Mouse (Mus musculus): ENCODE data around the gene Dus2.

GRCm38 (mm10) chr8:105996359-105996758 lies 5.2 kb downstream of the Dus2 start:
- TF ChIP-seq POLR2A (IDR thresholded peaks at IDR 0.05; ENCODE audit: insufficient read length, low read depth), result no peak
- no peak for TF ChIP-seq E2F4 (IDR thresholded peaks at IDR 0.05; ENCODE audit: insufficient read depth)
- no peak for TF ChIP-seq TCF12 (IDR thresholded peaks at IDR 0.05; ENCODE audit: insufficient read depth, poor library complexity, severe bottlenecking)
- no peak for TF ChIP-seq CEBPB (IDR thresholded peaks at IDR 0.05; ENCODE audit: insufficient read depth, poor library complexity, severe bottlenecking)
- TF ChIP-seq POLR2AphosphoS2 (IDR thresholded peaks at IDR 0.05; ENCODE audit: insufficient read length, low read depth), result no peak
- no peak for TF ChIP-seq USF1 (IDR thresholded peaks at IDR 0.05; ENCODE audit: low read depth)
- no peak for TF ChIP-seq SRF (IDR thresholded peaks at IDR 0.05; ENCODE audit: control insufficient read depth, insufficient read length, low read depth)

Data from myocyte (in vitro differentiated cells).